Mouse (Mus musculus) brain, embryonic 14.5 days (tissue): ENCODE data around the gene Krtap8-1.

Source experiments
- CTCF ChIP-seq: fragments of 200-500 bp; IDR thresholded peaks from 2 replicates; pipeline ENCODE4 v1.5.1; 2012; ENCODE audit warnings: inconsistent platforms, mild to moderate bottlenecking, moderate library complexity, borderline replicate concordance; ENCODE audit not compliant: insufficient read depth, insufficient read length; ENCODE audit errors: extremely low read depth
- POLR2A ChIP-seq: fragments of 200-500 bp; IDR thresholded peaks from 2 replicates; pipeline ENCODE4 v1.6.1; 2012; ENCODE audit warnings: mild to moderate bottlenecking, inconsistent platforms, borderline replicate concordance; ENCODE audit not compliant: poor library complexity, insufficient read depth, insufficient read length, severe bottlenecking; ENCODE audit errors: extremely low read depth

GRCm38 (mm10) chr16:89528380-89528779 is 40.6 kb upstream of the Krtap8-1 start:
- TF ChIP-seq CTCF, result no peak
- no peak for TF ChIP-seq POLR2A
